Comparison of ENCODE assay signal across 7 mouse cellular contexts in the genomic region with DNA sequence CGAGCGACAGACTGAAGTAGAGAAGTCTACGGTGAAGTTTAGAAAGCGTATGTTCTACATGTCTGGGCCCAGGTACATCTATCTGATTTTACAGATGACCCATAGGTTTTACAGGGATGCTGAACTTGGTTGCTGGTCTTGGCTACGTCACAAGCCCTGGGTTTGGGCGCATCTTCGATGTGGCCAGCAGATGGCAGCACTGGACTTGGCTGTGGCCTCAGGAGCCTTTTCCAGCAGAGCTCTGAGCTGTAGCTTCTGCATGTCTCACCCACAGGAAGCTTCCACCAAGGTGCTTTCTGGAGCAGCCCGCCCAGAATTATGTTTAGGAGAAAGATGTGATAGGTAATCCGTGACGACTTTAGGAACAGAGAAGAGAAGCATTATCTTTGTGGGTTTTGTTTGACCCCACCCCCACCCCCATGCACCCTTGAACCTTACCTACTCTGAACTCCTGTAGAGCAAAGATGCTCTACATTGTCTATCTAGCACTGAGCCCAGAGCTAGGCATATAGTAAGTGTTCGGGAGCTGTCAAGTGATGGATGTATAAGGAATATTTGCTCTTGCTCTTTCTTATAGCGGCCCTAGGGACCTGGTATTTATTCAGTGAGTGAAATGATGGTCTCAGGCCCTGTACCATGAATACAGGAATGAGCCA. TPM values are rescaled to one million over a fixed set of nuclear protein-coding genes. Genes with fewer than 3 reads are reported as not detected.
DNase-seq lines count a peak whose midpoint lies in the region; ATAC-seq and TF ChIP-seq lines count a peak whose summit lies in the region.

No protein-coding gene starts in this region.

- no peak overlapping the region for H3K4me3 ChIP-seq in embryonic facial prominence, embryonic 10.5 days
- no peak overlapping the region for H3K4me3 ChIP-seq in midbrain, embryonic 13.5 days (replicated peaks)
- no peak overlapping the region for H3K4me3 ChIP-seq in small intestine, adult 2 months (ENCODE audit: low read depth, low read length)

- no peak for TF ChIP-seq POLR2A in small intestine, adult 2 months (IDR thresholded peaks at IDR 0.05; ENCODE audit: low read depth, low read length)

- TF ChIP-seq CTCF in small intestine, adult 2 months (IDR thresholded peaks at IDR 0.05; ENCODE audit: extremely low read depth, insufficient read length, insufficient replicate concordance, low read depth, low read length), result peak; percentile 96

- H3K27me3 ChIP-seq in embryonic facial prominence, embryonic 10.5 days (replicated peaks; ENCODE audit: low read depth, poor library complexity, severe bottlenecking), result no peaks in the 10 kb centered on the region
- H3K27me3 ChIP-seq in midbrain, embryonic 13.5 days, result no peaks in the 10 kb centered on the region
- no peaks in the 10 kb centered on the region for H3K27me3 ChIP-seq in small intestine, adult 2 months (ENCODE audit: control insufficient read depth, insufficient read depth, low read length)

- H3K4me1 ChIP-seq in embryonic facial prominence, embryonic 10.5 days, result peaks cover 21% of the 10 kb centered on the region
- no peaks in the 10 kb centered on the region for H3K4me1 ChIP-seq in midbrain, embryonic 13.5 days (replicated peaks)
- H3K4me1 ChIP-seq in small intestine, adult 2 months (ENCODE audit: control insufficient read depth, insufficient read depth, insufficient read length, low read length), result no peaks in the 10 kb centered on the region

- no peak overlapping the region for H3K27ac ChIP-seq in embryonic facial prominence, embryonic 10.5 days (replicated peaks)
- H3K27ac ChIP-seq in midbrain, embryonic 13.5 days, result no peak overlapping the region
- no peak overlapping the region for H3K27ac ChIP-seq in small intestine, adult 2 months (ENCODE audit: insufficient read depth, low read depth, low read length)

- intact Hi-C loops in left cerebral cortex, postnatal 4 days (cut with DNase I), result no loop called here

- no peaks in the 10 kb centered on the region for H3K9me3 ChIP-seq in embryonic facial prominence, embryonic 10.5 days
- no peaks in the 10 kb centered on the region; the same call in 1 of the 2 replicates for H3K9me3 ChIP-seq in midbrain, embryonic 13.5 days

- DNase-seq in adrenal gland, postnatal 10 days, result peak; percentile 94
- DNase-seq in embryonic facial prominence, embryonic 10.5 days (ENCODE audit: low spot score), result peak; percentile 87
- DNase-seq in heart, adult 11 months, result peak; percentile 98
- DNase-seq in kidney, adult 18-20 months, result peak; percentile 90
- DNase-seq in left cerebral cortex, postnatal 4 days, result peak; percentile 87

- peak; percentile 75 for ATAC-seq in midbrain, embryonic 13.5 days

- WGBS in embryonic facial prominence, embryonic 10.5 days, result 34% methylated on average over 12 of the region's 12 CpGs
- WGBS in midbrain, embryonic 13.5 days, result 29% methylated on average over 12 of the region's 12 CpGs
- 25% methylated on average over 12 of the region's 12 CpGs for WGBS in small intestine, adult 2 months

- no peak overlapping the region for H3K9ac ChIP-seq in midbrain, embryonic 13.5 days (replicated peaks)

- H3K36me3 ChIP-seq in embryonic facial prominence, embryonic 10.5 days (replicated peaks), result no peaks in the 10 kb centered on the region
- no peaks in the 10 kb centered on the region for H3K36me3 ChIP-seq in midbrain, embryonic 13.5 days
- H3K36me3 ChIP-seq in small intestine, adult 2 months (ENCODE audit: control insufficient read depth, insufficient read depth, low read length), result no peaks in the 10 kb centered on the region

- no peak overlapping the region for H3K4me2 ChIP-seq in midbrain, embryonic 13.5 days (replicated peaks)

RNA-seq across cellular contexts. Expression of a gene that starts 50.7 kb away (rescaled TPM):
- total RNA-seq in adrenal gland, postnatal 10 days (2021), result 10 to 100 TPM; 46.1 to 56.6 TPM
- 138 and 139 TPM in 2 replicates for polyA plus RNA-seq in embryonic facial prominence, embryonic 10.5 days (2016; fragmentation: Nextera tagmentation; extraction: Ambion mirVana)
- total RNA-seq in left cerebral cortex, postnatal 4 days (2021), result 10 to 100 TPM; 73.1 to 74.3 TPM
- polyA plus RNA-seq in midbrain, embryonic 13.5 days (2015; fragmentation: Nextera tagmentation; extraction: Ambion mirVana), result 135 and 147 TPM in 2 replicates
- polyA plus RNA-seq in small intestine, adult 2 months (2012; rRNA removed), result 15.4 and 24.8 TPM in 2 replicates
